Mouse (Mus musculus) hindbrain, embryonic 16.5 days (tissue): ENCODE data around the gene Smo. TPM values are rescaled to one million over a fixed set of nuclear protein-coding genes. Genes with fewer than 3 reads are reported as not detected.

ENCODE experiments used
- ATAC-seq: fragments of 200-750 bp; cut with Nextera tagmentation; 2 replicates; pipeline ENCODE4 v1.8.0; 2017; ENCODE audit warnings: moderate TSS enrichment, moderate library complexity
- H3K27ac ChIP-seq: fragments of 300-500 bp; sonication (generic); 2 replicates; pipeline ENCODE4 v1.5.1; 2014; ENCODE audit warnings: low read depth, mild to moderate bottlenecking, control low read depth, low read length, moderate library complexity
- H3K27me3 ChIP-seq: fragments of 300-500 bp; sonication (generic); replicated peaks from 2 replicates; pipeline ENCODE4 v1.6.1; 2014; ENCODE audit warnings: low read length; ENCODE audit not compliant: control insufficient read depth, insufficient read depth
- H3K36me3 ChIP-seq: fragments of 300-500 bp; sonication (generic); 2 replicates; pipeline ENCODE4 v1.6.1; 2014; ENCODE audit warnings: mild to moderate bottlenecking, low read length, moderate library complexity, mixed read lengths; ENCODE audit not compliant: control insufficient read depth, insufficient read depth
- H3K4me1 ChIP-seq: fragments of 300-500 bp; sonication (generic); 2 replicates; pipeline ENCODE4 v1.6.1; 2014; ENCODE audit warnings: low read depth, low read length; ENCODE audit not compliant: control insufficient read depth, insufficient read depth
- H3K4me2 ChIP-seq: fragments of 300-500 bp; sonication (generic); 2 replicates; pipeline ENCODE4 v1.6.1; 2014; ENCODE audit warnings: mild to moderate bottlenecking, low read length, control low read depth, moderate library complexity
- H3K4me3 ChIP-seq: fragments of 300-500 bp; sonication (generic); 2 replicates; pipeline ENCODE4 v1.5.1; 2014; ENCODE audit warnings: mild to moderate bottlenecking, low read length, control low read depth, moderate library complexity
- H3K9ac ChIP-seq: fragments of 300-500 bp; sonication (generic); 2 replicates; pipeline ENCODE4 v1.6.1; 2014; ENCODE audit warnings: low read depth, mild to moderate bottlenecking, control low read depth, low read length, moderate library complexity
- H3K9me3 ChIP-seq: fragments of 300-500 bp; sonication (generic); 2 replicates; pipeline ENCODE4 v1.6.1; 2014; ENCODE audit warnings: mild to moderate bottlenecking, low read length, moderate library complexity; ENCODE audit not compliant: control insufficient read depth
- WGBS: fragments of 180-500 bp; shearing (Covaris S2); extraction: QIAGEN DNeasy Blood & Tissue Kit; methylation state at CpG from one replicate; pipeline ENCODE4 v1.1.7; 2014; 5-methylcytosine and 5-hydroxymethylcytosine counted together
- polyA plus RNA-seq: library from polyadenylated mRNA; unstranded; fragments of >200 nt; fragmentation: Nextera tagmentation; extraction: Ambion mirVana; gene quantifications from 2 replicates; pipeline ENCODE4 v1.2.1, GENCODE M21; 2015

Gene Smo
- polyA plus RNA-seq, 1 experiment from 2014 or later: 10.4 TPM

GRCm38 (mm10) chr6:29717952-29718521 lies 17.3 kb upstream of the Smo start:
- Histone ChIP-seq H3K36me3 (no peaks in the 10 kb centered on the region), H3K4me2 (peak overlapping the region; percentile 62), H3K9ac (0 out of 2 replicates have a peak overlapping the region, but pooled peaks have one; percentile 13), H3K9me3 (no peaks in the 10 kb centered on the region), H3K27me3 (no peaks in the 10 kb centered on the region), H3K4me3 (no peak overlapping the region), H3K27ac (peak overlapping the region; percentile 58), H3K4me1 (peaks cover 17% of the 10 kb centered on the region)
- ATAC-seq: peak; percentile 84
- WGBS: 17% methylated on average over 14 of the region's 14 CpGs

- peak overlapping the region; percentile 62 for H3K4me2 ChIP-seq
- ATAC-seq: peak; percentile 73
- peak overlapping the region; percentile 35 for H3K9ac ChIP-seq
- H3K9me3 ChIP-seq: no peaks in the 10 kb centered on the region
- peak overlapping the region; percentile 58; the same call in 1 of the 2 replicates for H3K27ac ChIP-seq
- peaks cover 17% of the 10 kb centered on the region for H3K4me1 ChIP-seq
- no peaks in the 10 kb centered on the region for H3K36me3 ChIP-seq
- 7% methylated on average over 15 of the region's 15 CpGs for WGBS
- peak overlapping the region; percentile 36 for H3K4me3 ChIP-seq
- H3K27me3 ChIP-seq: no peaks in the 10 kb centered on the region
Observed at GRCm38 (mm10) chr6:29718894-29719329, 16.4 kb upstream of the Smo start.

GRCm38 (mm10) chr6:29721890-29722289 lies 13.4 kb upstream of the Smo start:
- H3K4me3 ChIP-seq: no peak overlapping the region
- no peaks in the 10 kb centered on the region for H3K9me3 ChIP-seq
- no peak overlapping the region for H3K4me2 ChIP-seq
- no peaks in the 10 kb centered on the region for H3K36me3 ChIP-seq
- H3K9ac ChIP-seq: no peak overlapping the region
- 81% methylated on average over 2 of the region's 2 CpGs for WGBS
- no peak overlapping the region for H3K27ac ChIP-seq
- H3K27me3 ChIP-seq: no peaks in the 10 kb centered on the region
- no peak for ATAC-seq
- H3K4me1 ChIP-seq: peaks cover 17% of the 10 kb centered on the region

GRCm38 (mm10) chr6:29726576-29727200 lies 8.6 kb upstream of the Smo start:
- H3K4me1 ChIP-seq: no peaks in the 10 kb centered on the region
- no peaks in the 10 kb centered on the region for H3K27me3 ChIP-seq
- H3K4me2 ChIP-seq: no peak overlapping the region
- H3K36me3 ChIP-seq: no peaks in the 10 kb centered on the region
- 62% methylated on average over 1 of the region's 1 CpGs for WGBS
- no peak for ATAC-seq
- no peak overlapping the region for H3K27ac ChIP-seq
- H3K9ac ChIP-seq: no peak overlapping the region
- no peak overlapping the region for H3K4me3 ChIP-seq
- H3K9me3 ChIP-seq: no peaks in the 10 kb centered on the region

- ATAC-seq: no peak
- WGBS: 84% methylated on average over 3 of the region's 3 CpGs
- no peak overlapping the region for H3K4me2 ChIP-seq
Observed at GRCm38 (mm10) chr6:29728035-29728434, 7.3 kb upstream of the Smo start.

GRCm38 (mm10) chr6:29729491-29729890 lies 5.8 kb upstream of the Smo start:
- Histone ChIP-seq H3K27ac (no peak overlapping the region), H3K36me3 (no peaks in the 10 kb centered on the region), H3K4me1 (no peaks in the 10 kb centered on the region), H3K9ac (no peak overlapping the region), H3K27me3 (no peaks in the 10 kb centered on the region), H3K4me3 (no peak overlapping the region), H3K9me3 (no peaks in the 10 kb centered on the region), H3K4me2 (no peak overlapping the region)
- WGBS: 81% methylated on average over 1 of the region's 1 CpGs
- ATAC-seq: no peak

More at GRCm38 (mm10) chr6:29728035-29728434, 7.3 kb upstream of the Smo start:
- Histone ChIP-seq H3K36me3 (no peaks in the 10 kb centered on the region), H3K4me1 (no peaks in the 10 kb centered on the region), H3K4me3 (no peak overlapping the region), H3K27ac (no peak overlapping the region), H3K9me3 (no peaks in the 10 kb centered on the region), H3K9ac (no peak overlapping the region), H3K27me3 (no peaks in the 10 kb centered on the region)

- Histone ChIP-seq H3K27me3 (no peaks in the 10 kb centered on the region), H3K9ac (peak overlapping the region; percentile 81), H3K4me3 (peak overlapping the region; percentile 74), H3K4me2 (peak overlapping the region; percentile 97), H3K27ac (peak overlapping the region; percentile 89), H3K9me3 (no peaks in the 10 kb centered on the region), H3K4me1 (peaks cover 11% of the 10 kb centered on the region; the same call in 1 of the 2 replicates), H3K36me3 (no peaks in the 10 kb centered on the region)
- peak; percentile 83 for ATAC-seq
- WGBS: under 1% methylated on average over 63 of the region's 75 CpGs
Observed at GRCm38 (mm10) chr6:29735689-29736451, 567 bp downstream of the Smo start.

GRCm38 (mm10) chr6:29736610-29737458 lies 1.5 kb downstream of the Smo start:
- H3K9ac ChIP-seq: peak overlapping the region; percentile 81
- H3K27me3 ChIP-seq: no peaks in the 10 kb centered on the region
- peaks cover 11% of the 10 kb centered on the region; the same call in 1 of the 2 replicates for H3K4me1 ChIP-seq
- WGBS: 14% methylated on average over 13 of the region's 13 CpGs
- no peak for ATAC-seq
- H3K27ac ChIP-seq: peak overlapping the region; percentile 89
- H3K9me3 ChIP-seq: no peaks in the 10 kb centered on the region
- peak overlapping the region; percentile 74 for H3K4me3 ChIP-seq
- peak overlapping the region; percentile 97 for H3K4me2 ChIP-seq
- no peaks in the 10 kb centered on the region for H3K36me3 ChIP-seq
